Mouse (Mus musculus): ENCODE results near the gene Satb1.

The Satb1 gene

DNA sequence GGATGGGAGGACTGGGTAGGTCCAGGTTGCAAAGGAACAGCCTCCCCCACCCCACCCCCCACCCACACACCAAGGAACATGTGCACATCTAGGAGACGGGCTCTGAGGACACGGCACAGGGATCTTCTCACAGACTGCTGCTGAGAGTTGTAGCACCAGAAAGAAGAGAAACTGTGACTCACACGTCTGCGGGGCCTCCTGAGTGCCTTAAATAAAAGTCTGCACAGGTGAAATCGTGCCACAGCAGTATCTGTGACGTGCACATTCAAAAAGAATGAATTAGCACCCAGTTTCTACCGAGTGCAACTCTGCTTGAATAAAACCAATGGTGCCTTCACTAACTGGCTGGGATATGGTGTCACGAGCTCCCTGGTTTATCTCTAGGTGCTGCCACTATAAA is 69.5 kb downstream of the Satb1 start:
- no peak for DNase-seq

DNA sequence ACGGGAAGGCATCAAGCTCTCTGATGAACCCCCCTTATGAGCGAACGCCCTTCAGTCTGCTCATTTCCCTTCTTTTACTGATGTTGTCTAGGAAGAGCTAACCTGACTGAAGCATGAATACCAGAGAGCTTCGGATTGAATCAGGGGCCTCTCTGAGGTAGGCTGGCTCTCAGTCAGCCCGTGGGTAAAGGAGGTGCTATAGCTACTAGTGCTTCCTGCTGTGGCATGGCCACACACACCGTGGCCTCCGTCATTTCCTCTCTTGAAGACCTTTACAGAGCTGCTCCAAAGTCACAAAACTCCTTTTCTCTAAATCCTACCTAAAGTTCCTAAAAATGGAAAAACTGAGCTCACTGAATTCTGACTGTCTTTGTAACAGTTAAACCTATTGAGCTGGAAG is 70.6 kb downstream of the Satb1 start:
- no peak for DNase-seq

DNA sequence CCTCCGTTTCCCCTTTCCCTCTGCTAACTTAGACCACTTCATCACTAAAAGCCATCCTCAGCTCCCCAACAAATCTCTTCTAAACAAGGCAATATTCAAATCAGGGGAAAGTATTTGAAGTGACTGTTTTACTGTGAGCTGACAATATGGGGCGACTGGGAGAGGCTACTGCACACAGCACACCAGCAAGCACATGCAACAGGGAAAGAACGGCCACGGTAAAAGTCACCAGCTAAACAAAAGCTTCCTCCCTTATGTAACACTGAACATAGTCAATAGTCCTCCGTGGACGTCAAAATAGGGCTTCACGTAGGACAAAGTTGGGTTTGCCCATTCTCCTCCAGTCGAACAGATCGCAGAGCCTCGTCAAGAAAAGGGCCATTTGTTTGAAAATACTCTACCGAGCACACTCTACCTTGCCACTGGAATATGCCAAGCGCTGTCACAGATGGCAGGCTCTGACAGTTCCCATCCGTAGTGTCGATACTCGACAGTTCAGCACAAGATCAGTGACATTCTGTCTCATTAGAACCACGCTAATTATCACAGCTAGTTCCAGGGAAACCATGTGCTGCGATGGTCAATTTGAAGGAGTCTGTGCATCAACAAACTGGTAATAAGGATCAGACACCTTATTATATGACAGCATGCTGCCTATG is 72.0 kb downstream of the Satb1 start:
- DNase-seq: no peak

DNA sequence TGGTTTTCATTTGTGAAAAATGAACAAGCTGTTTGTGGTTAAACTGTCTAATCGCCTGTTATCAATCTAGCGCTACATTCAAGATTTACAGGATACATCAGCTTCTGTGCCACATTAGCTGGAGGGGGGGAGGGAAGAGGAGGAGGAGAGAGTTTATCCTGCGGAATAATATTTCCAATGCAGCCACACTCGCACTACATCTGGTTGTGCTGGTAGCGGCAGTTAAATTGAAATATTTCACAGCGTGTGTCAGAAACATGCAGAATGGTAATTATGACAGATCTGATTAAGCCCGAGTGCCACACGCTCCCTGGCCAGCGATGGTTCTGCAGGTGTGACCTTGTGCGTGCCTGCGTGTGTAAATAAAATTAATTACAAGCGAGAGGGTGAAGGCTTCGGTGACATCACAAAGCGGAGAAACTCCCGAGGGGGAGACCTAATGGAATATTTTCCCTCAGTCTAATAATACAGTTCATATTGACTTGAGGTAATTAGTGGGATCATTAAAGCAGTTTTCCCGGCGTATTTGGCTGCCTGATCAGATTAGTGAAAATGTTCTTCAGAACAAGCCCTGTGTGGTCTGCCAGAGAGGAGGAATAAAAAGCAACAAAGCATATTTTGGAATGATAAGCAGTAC is 72.7 kb downstream of the Satb1 start:
- no peak for DNase-seq

DNA sequence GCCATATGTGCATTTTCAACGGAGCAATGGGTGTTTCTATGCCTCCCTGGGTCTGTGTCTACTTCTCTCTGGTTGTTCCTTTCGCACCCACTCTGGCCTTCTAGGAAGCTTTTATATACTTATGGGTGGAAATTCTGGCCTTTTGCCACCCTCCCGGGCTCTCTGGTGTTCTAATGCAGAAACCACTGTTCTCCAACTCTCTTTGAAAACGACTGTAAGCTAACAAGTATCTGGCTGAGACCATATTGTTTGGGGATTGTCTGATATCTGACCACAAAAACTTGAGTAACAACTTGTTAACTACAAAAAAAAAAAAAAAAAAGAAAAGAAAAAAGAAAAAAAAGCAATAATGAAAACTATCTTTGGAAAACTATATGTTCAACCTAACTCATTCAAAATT is 73.6 kb downstream of the Satb1 start:
- no peak for DNase-seq

DNA sequence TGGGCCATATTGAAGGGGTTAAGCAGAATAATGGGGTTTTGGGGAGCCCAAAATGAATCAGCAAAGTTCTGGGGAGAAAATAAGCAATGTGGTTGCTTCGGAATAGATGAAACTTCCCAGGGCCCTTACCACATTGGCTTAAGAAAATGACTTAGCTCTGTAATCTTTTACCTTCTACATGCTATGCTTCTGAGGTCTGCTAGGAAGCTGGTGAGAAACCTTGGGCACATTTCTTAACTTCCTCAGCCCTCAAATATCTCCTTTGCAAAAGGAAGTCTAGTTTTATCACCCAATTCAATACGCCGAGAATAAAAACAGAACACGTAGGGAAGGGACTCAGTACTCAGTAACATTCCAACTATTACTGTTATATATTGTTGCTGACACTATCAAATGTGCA is 80.9 kb downstream of the Satb1 start:
- DNase-seq: no peak

DNA sequence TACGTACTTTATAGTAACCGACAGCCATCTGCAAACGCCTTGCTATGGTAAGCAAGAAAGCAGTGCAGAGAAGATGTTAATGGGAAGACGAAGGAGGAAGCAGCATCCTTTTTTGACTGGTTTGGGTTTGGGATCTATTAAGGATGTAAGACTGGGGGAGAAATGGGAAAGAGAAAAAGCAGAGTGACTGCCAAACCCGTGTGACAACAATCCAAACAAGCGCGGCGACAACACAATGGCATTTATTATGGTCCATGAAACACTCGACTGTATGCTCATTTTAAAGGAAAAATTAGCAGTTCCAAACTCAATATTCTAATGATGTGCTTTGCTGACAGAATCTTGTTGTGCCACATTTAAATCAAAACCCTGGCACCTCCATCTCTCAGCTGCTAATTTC is 85.9 kb downstream of the Satb1 start:
- DNase-seq: no peak

DNA sequence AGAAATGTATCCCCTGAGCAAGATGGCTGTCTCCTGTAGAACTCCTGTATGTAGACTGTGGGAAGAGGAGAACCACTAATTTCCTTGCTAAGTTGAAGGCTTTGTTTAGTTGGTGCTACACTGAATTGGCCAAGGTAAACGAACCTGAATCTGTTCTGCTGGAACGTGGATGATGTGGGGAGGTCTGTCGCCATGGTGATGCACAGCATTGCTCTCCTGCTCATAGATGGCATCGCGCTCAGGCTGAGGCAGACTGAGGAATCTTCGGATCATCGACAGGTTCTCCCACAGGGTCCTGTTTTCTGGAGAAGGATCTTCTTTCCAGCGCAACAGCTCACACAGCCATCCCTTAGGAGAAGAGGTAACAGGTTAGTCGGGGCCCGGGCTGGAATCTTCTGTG is 90.6 kb downstream of the Satb1 start:
- no peak for DNase-seq

DNA sequence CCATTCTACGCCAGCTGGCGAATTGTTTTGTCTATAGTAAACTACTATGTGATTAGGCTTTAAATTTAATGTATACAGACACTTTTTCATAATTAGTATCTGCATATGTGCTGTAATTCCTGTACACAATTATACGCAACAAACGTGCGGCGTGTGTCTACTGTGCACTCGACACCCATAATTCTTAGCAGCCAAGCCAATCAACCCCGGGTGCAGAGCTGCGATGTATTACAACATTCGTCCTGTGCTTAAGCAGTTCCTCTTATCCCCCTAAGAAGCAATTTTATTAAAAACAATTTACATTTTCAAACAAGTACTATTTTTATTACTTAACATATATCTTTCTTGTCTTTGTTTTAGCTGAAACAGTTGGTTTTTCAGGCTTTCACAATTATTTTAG is 92.0 kb downstream of the Satb1 start:
- no peak for DNase-seq

DNA sequence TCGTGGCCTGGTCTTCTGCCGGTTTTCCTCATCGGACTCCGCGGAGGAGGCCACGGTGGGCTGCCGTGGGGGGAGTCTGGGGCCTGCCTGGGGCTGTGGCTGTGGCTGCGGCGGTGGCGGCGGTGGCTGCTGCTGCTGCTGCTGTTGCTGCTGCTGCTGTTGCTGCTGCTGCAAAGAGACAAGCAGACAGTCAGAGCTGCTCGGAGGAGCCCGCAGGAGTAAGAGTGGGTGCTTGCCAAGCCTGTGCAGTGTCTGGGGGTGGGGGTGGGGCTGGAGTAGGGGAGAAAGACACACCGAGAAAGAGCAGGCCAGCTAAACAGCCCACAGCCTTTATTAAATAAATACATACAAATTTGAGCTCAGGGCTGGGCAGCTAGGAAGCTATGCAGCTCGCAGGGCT is 92.8 kb downstream of the Satb1 start:
- peak; percentile 8 for DNase-seq

DNA sequence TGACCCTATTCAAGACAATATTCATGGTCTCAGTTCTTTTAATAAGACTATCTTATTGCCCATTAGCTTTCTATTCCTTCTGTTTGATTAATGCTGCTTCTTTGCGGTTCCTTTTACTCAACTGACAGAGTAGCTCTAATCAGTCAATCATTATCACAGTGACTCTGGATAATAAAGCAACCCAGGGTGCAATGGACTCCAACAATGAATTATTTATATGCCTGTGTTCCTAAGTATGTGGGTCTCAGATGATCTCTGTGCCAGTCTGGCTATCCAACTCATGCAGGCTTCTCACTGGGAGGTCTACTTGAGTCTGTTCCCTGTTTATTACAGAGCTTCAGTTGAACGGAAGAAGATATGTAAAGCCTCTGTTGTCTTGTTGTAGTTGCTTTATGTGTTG is 108.6 kb downstream of the Satb1 start:
- DNase-seq: no peak

DNA sequence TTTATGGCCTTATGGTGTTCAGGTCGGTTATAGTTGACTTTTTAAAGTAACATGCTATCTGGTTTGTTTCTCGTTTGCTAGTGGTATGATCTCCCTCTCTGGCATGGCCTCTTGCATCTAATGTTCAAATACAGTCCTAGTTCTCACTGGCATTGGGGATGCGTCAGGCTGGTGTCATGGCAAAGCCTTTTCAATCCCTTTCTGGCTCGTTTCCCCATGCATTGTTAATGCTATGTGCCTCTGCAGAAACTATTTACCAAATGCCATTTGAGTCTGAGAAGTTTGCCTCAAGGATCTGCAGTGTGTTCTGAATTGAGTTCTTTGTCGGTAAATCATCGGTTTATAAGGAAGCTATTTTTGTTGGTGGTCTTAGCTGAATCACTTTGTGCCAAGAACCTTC is 137.4 kb downstream of the Satb1 start:
- DNase-seq: no peak

DNA sequence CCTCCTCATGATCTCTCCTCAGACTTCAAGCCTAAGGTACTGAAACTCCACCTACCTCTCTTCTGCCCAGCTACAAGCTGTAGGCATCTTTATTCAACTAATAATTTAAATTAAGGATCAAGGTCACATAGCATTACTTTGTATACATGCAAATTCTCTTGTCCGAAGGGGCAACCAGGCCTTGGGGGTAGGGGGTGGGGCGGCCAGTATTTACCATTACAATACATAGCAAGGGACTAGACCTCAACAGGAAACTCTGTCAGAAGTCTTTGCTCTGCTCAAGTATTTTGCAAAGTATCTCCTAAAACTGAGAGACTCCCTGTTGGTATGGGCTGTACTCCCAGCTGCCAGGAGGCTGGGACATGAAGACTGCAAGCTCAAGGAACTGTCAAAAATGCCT is 137.8 kb downstream of the Satb1 start:
- DNase-seq: no peak

DNA sequence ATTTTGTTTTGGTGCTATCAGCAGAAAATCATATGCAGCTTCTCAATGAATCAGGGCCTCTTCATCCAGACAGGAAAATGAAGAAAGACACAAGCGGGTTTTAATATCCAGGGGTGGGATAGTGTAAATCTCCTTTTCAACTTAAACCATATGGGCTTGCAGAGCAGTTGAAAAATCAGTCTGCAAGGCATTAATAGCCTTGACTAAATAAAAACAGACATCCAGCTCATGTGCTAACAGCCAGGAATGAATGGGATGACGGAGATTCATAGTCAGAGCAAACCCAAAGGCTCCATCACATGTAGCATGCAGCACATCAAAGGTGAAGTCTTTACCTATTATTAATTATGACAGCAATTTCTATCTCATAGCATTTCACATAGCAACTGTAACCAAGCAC is 142.6 kb downstream of the Satb1 start:
- DNase-seq: no peak

DNA sequence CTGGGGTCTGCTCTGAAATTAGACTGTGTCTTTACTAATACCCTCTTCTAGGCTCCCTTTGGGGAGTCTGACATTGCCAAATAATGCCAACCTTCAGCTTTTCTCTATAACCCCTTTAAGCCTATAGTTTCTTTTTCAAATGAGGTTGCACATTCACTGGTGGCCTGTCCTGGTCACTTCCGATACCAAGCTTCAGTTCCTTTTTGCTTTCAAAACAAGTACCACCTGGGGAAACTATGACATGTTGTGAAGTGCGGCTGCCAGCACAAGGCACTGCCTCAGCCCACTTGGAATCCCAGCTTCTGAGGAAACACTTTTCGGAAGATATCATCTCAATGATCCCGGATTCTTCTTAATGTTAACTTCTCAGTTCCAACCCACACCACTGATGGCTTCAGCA is 145.9 kb downstream of the Satb1 start:
- DNase-seq: no peak
